Mouse (Mus musculus): Measurements from ENCODE around the gene Ppp6r1. TPM values are rescaled to one million over a fixed set of nuclear protein-coding genes. Genes with fewer than 3 reads are reported as not detected.
"Not testable (repeated sequence)": the region's sequence is repeated elsewhere in the genome, so short reads cannot be mapped to it uniquely, and the experiment has no call there.

Gene Ppp6r1
- polyA plus RNA-seq, 1 experiment, result 419 TPM

DNA sequence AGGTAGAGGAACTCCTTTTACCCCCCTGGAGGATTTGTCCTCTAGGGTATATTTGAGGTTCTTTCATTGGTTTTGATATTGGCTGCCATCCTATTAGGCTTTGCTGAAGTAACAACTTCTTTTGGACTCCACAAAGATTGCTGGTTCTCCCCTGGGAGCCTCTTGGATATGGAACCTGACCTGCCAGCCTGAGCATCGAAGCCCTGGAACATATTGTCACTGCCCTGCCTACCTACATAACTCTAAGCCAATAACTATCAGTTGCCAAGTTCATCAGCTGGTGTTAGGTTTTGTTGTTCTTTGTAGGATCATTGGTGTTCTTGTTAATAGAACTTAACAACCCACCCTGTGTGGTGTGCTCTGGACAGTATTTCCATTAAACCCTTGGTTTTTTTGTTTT is 45.9 kb downstream of the Ppp6r1 start:
- Histone ChIP-seq H3K27me3 (ENCODE audit: control insufficient read depth, insufficient read depth, low read length) (no peaks in the 10 kb centered on the region), H3K36me3 (ENCODE audit: control insufficient read depth, insufficient read depth, low read length) (no peaks in the 10 kb centered on the region), H3K4me1 (replicated peaks; ENCODE audit: control insufficient read depth, insufficient read depth, low read length) (peaks cover 6% of the 10 kb centered on the region; the same call in 1 of the 2 replicates), H3K27ac (ENCODE audit: control insufficient read depth, insufficient read depth, low read length) (no peak overlapping the region), H3K4me3 (ENCODE audit: control insufficient read depth, insufficient read depth, low read length) (no peak overlapping the region)
- 95% methylated on average over 1 of the region's 1 CpGs for WGBS
- DNase-seq, result no peak
- no peak for TF ChIP-seq POLR2A (IDR thresholded peaks at IDR 0.05; ENCODE audit: control insufficient read depth, extremely low read depth, insufficient read depth, low read length, poor library complexity)
- no peak for TF ChIP-seq CTCF (IDR thresholded peaks at IDR 0.05; ENCODE audit: borderline replicate concordance, control insufficient read depth, extremely low read depth, insufficient read depth, low read length, poor library complexity)

DNA sequence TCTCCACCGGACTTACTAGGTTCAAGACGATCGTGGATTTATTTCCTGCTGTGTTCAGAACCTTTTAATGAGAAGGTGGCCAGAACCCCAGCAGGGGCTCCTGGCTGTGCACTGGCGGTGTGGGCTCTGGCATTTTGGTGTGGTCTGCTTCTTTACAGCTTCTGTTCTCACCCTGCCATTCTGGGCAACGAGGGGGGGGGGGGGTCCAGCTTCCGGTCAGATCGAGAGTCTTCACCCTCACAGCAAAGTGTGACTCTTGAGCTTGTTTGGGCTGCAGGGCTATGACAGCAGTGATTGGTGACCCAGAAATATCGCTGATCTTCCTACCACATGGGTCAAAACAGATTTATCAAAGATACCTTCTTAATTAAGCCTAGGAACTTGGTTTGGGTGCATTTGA is 46.4 kb downstream of the Ppp6r1 start:
- Histone ChIP-seq H3K27ac (ENCODE audit: control insufficient read depth, insufficient read depth, low read length) (no peak overlapping the region), H3K4me1 (replicated peaks; ENCODE audit: control insufficient read depth, insufficient read depth, low read length) (peaks cover 6% of the 10 kb centered on the region; the same call in 1 of the 2 replicates), H3K27me3 (ENCODE audit: control insufficient read depth, insufficient read depth, low read length) (no peaks in the 10 kb centered on the region), H3K4me3 (ENCODE audit: control insufficient read depth, insufficient read depth, low read length) (no peak overlapping the region), H3K36me3 (ENCODE audit: control insufficient read depth, insufficient read depth, low read length) (no peaks in the 10 kb centered on the region)
- no peak for TF ChIP-seq CTCF (IDR thresholded peaks at IDR 0.05; ENCODE audit: borderline replicate concordance, control insufficient read depth, extremely low read depth, insufficient read depth, low read length, poor library complexity)
- DNase-seq, result no peak
- WGBS, result 83% methylated on average over 8 of the region's 8 CpGs

DNA sequence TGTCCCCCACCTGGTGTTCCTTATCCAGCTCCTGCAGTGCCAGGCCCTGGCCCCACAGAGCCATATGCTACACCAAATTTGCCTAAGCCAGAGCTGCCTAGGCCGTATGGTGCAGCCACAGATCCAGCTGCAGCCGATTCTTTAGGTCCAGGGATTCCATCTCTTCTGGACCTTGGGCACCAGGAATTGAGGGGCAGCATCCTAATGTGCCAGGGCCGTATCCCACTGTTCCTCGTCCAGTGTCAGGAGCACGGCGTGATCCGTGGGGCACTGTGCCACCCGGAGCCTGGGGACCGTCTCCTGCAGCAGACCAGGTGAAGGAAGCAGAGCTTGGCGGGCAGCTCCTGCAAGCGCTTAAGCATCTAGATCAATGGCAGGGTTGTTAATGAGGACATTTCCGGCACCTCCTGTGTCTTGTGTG is 46.9 kb downstream of the Ppp6r1 start:
- Histone ChIP-seq H3K27me3 (ENCODE audit: control insufficient read depth, insufficient read depth, low read length) (no peaks in the 10 kb centered on the region), H3K4me1 (replicated peaks; ENCODE audit: control insufficient read depth, insufficient read depth, low read length) (peaks cover 6% of the 10 kb centered on the region; the same call in 1 of the 2 replicates), H3K4me3 (ENCODE audit: control insufficient read depth, insufficient read depth, low read length) (no peak overlapping the region), H3K27ac (ENCODE audit: control insufficient read depth, insufficient read depth, low read length) (no peak overlapping the region), H3K36me3 (ENCODE audit: control insufficient read depth, insufficient read depth, low read length) (no peaks in the 10 kb centered on the region)
- TF ChIP-seq CTCF (IDR thresholded peaks at IDR 0.05; ENCODE audit: borderline replicate concordance, control insufficient read depth, extremely low read depth, insufficient read depth, low read length, poor library complexity), result no peak
- no peak for TF ChIP-seq POLR2A (IDR thresholded peaks at IDR 0.05; ENCODE audit: control insufficient read depth, extremely low read depth, insufficient read depth, low read length, poor library complexity)
- 90% methylated on average over 12 of the region's 12 CpGs for WGBS
- no peak for DNase-seq

DNA sequence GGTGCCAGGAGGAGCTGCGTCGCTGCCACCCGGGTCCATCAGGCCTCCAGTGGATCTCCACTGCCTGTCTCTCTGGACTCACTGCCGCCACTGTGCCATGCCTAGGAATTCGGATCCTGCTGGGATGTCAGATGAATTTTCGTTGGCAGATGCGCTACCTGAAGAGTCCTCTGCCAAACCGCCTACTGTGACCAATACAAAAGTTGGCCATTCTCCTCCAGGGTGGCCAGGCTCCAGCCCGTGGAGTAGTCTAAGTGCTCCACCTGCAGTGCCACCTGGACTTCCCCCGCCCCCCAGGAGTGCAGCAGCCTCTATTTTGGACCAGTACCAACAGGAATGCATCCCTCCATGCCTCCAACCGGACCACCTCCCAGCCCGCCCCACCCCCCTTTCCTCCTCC is 47.3 kb downstream of the Ppp6r1 start:
- Histone ChIP-seq H3K4me3 (ENCODE audit: control insufficient read depth, insufficient read depth, low read length) (no peak overlapping the region), H3K36me3 (ENCODE audit: control insufficient read depth, insufficient read depth, low read length) (no peaks in the 10 kb centered on the region), H3K27ac (ENCODE audit: control insufficient read depth, insufficient read depth, low read length) (no peak overlapping the region), H3K4me1 (replicated peaks; ENCODE audit: control insufficient read depth, insufficient read depth, low read length) (peaks cover 6% of the 10 kb centered on the region; the same call in 1 of the 2 replicates), H3K27me3 (ENCODE audit: control insufficient read depth, insufficient read depth, low read length) (no peaks in the 10 kb centered on the region)
- WGBS, result 91% methylated on average over 12 of the region's 12 CpGs
- no peak for TF ChIP-seq CTCF (IDR thresholded peaks at IDR 0.05; ENCODE audit: borderline replicate concordance, control insufficient read depth, extremely low read depth, insufficient read depth, low read length, poor library complexity)
- no peak for TF ChIP-seq POLR2A (IDR thresholded peaks at IDR 0.05; ENCODE audit: control insufficient read depth, extremely low read depth, insufficient read depth, low read length, poor library complexity)
- DNase-seq, result no peak

DNA sequence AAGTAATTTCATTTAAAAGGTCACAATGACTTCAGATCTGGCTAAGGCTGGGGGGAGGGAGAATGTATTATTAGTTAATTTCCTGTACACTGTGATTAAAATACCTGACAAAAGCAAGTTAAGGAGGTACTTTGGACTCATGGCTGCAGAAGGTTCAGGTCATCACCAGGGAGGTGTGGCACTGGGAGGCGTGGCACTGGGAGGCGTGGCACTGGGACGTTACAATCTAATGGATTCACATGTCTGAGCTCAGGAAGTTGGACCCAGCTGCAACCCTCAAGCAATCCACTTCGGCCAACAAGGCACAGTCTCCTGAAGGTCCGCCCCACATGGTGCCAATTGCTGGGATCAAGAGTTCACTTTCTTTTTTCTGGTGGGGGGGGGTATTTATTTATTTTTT is 50.8 kb downstream of the Ppp6r1 start:
- Histone ChIP-seq H3K36me3 (ENCODE audit: control insufficient read depth, insufficient read depth, low read length) (no peaks in the 10 kb centered on the region), H3K27ac (ENCODE audit: control insufficient read depth, insufficient read depth, low read length) (no peak overlapping the region), H3K4me1 (replicated peaks; ENCODE audit: control insufficient read depth, insufficient read depth, low read length) (no peaks in the 10 kb centered on the region), H3K27me3 (ENCODE audit: control insufficient read depth, insufficient read depth, low read length) (no peaks in the 10 kb centered on the region), H3K4me3 (ENCODE audit: control insufficient read depth, insufficient read depth, low read length) (no peak overlapping the region)
- no peak for DNase-seq
- 77% methylated on average over 5 of the region's 5 CpGs for WGBS
- TF ChIP-seq POLR2A (IDR thresholded peaks at IDR 0.05; ENCODE audit: control insufficient read depth, extremely low read depth, insufficient read depth, low read length, poor library complexity), result no peak
- no peak for TF ChIP-seq CTCF (IDR thresholded peaks at IDR 0.05; ENCODE audit: borderline replicate concordance, control insufficient read depth, extremely low read depth, insufficient read depth, low read length, poor library complexity)

DNA sequence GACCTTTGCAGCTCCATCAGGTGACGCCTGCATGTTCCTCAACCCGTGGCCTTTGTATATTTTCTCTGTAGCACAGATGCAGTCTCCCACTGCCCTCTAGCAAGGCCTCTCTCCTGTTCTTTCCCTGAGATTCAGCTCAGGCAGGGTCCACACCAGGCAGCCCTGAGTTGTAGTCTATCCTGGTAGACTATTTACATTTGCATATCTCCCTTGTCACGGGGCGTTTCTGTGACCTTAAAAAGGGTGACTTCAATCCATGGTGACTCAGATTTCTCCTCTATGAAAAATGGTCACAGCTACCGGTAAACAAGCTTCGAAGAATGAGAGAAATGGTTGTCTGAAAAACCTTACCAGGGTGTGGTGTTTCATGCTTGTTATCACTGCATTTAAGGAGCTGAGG is 54.9 kb downstream of the Ppp6r1 start, which contains the start of gene Ptprh:
Gene Ptprh (minus strand): TSS at position 169 of the 400 bp plus-strand sequence.
- TF ChIP-seq POLR2A (IDR thresholded peaks at IDR 0.05; ENCODE audit: control insufficient read depth, extremely low read depth, insufficient read depth, low read length, poor library complexity) (no peak), CTCF (IDR thresholded peaks at IDR 0.05; ENCODE audit: borderline replicate concordance, control insufficient read depth, extremely low read depth, insufficient read depth, low read length, poor library complexity) (no peak)
- H3K27ac ChIP-seq (ENCODE audit: control insufficient read depth, insufficient read depth, low read length), result no peak within 1 kb of the TSS
- H3K36me3 ChIP-seq (ENCODE audit: control insufficient read depth, insufficient read depth, low read length), result no peaks in the 10 kb centered on the region
- no peaks in the 10 kb centered on the region for H3K4me1 ChIP-seq (replicated peaks; ENCODE audit: control insufficient read depth, insufficient read depth, low read length)
- no peak within 1 kb of the TSS for H3K4me3 ChIP-seq (ENCODE audit: control insufficient read depth, insufficient read depth, low read length)
- H3K27me3 ChIP-seq (ENCODE audit: control insufficient read depth, insufficient read depth, low read length), result no peaks in the 10 kb centered on the region
- no peak for DNase-seq
- WGBS, result 76% methylated on average over 6 of the region's 6 CpGs

DNA sequence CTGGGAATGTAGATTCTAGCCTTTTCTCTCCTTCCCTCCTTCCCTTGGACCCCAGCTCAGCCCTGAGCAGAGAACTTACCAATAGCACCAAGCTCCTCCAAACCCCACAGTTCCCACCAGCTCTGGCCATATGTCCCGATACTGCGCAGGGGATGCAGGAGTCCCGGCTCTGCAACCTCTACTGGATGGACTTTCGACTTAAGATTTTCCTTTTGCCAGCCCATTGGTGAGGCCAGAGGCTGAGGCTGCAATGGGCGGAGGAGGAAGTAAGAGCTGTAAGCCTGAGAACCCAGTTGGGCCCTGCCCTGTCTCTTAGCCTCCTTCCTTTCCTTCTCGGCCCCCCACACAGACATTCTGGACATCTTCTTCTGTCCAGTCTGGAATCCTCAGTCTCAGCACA is 55.9 kb downstream of the Ppp6r1 start:
- no peak overlapping the region for H3K4me3 ChIP-seq (ENCODE audit: control insufficient read depth, insufficient read depth, low read length)
- no peaks in the 10 kb centered on the region for H3K36me3 ChIP-seq (ENCODE audit: control insufficient read depth, insufficient read depth, low read length)
- no peaks in the 10 kb centered on the region for H3K4me1 ChIP-seq (replicated peaks; ENCODE audit: control insufficient read depth, insufficient read depth, low read length)
- 90% methylated on average over 6 of the region's 6 CpGs for WGBS
- no peak for DNase-seq
- H3K27ac ChIP-seq (ENCODE audit: control insufficient read depth, insufficient read depth, low read length), result no peak overlapping the region
- TF ChIP-seq CTCF (IDR thresholded peaks at IDR 0.05; ENCODE audit: borderline replicate concordance, control insufficient read depth, extremely low read depth, insufficient read depth, low read length, poor library complexity), result no peak
- TF ChIP-seq POLR2A (IDR thresholded peaks at IDR 0.05; ENCODE audit: control insufficient read depth, extremely low read depth, insufficient read depth, low read length, poor library complexity), result no peak
- H3K27me3 ChIP-seq (ENCODE audit: control insufficient read depth, insufficient read depth, low read length), result no peaks in the 10 kb centered on the region

DNA sequence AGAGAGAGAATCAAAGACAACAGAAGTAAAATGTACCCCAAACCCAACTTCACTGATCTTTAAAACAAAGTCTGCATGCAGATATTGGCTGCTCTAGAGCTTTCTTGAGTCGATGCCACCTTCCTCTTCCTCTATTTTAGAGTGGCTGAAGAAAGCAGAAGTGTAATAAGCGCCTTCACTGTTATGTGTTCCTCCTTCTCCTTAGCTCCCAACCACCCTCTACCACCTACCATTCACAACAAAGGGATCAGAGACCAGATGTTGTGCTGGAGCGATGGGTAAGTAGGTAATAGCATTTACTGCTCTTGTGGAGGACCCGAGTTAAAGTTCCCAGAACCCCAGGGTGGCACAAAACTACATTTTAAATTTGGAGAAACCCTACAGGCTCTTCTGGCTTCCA is 61.8 kb downstream of the Ppp6r1 start:
- H3K36me3 ChIP-seq (ENCODE audit: control insufficient read depth, insufficient read depth, low read length); H3K4me3 ChIP-seq (ENCODE audit: control insufficient read depth, insufficient read depth, low read length); H3K27ac ChIP-seq (ENCODE audit: control insufficient read depth, insufficient read depth, low read length); H3K4me1 ChIP-seq (replicated peaks; ENCODE audit: control insufficient read depth, insufficient read depth, low read length); DNase-seq; H3K27me3 ChIP-seq (ENCODE audit: control insufficient read depth, insufficient read depth, low read length): not testable (repeated sequence)
- 34% methylated on average over 4 of the region's 4 CpGs for WGBS

Measured in thymus, adult 2 months (tissue).